Mouse (Mus musculus) forebrain, embryonic 16.5 days (tissue): ENCODE measurements around the gene Gpr180. TPM values are rescaled to one million over a fixed set of nuclear protein-coding genes. Genes with fewer than 3 reads are reported as not detected.

ENCODE experiments used
- ATAC-seq: fragments of 200-750 bp; cut with Nextera tagmentation; 2 replicates; pipeline ENCODE4 v1.8.0; 2017; ENCODE audit warnings: mild to moderate bottlenecking, moderate library complexity
- H3K27ac ChIP-seq: fragments of 300-500 bp; sonication (generic); 2 replicates; pipeline ENCODE4 v1.5.1; 2014; ENCODE audit warnings: low read length, control low read depth
- H3K27me3 ChIP-seq: fragments of 300-500 bp; sonication (generic); replicated peaks from 2 replicates; pipeline ENCODE4 v1.6.1; 2014; ENCODE audit warnings: low read length; ENCODE audit not compliant: control insufficient read depth, insufficient read depth
- H3K36me3 ChIP-seq: fragments of 300-500 bp; sonication (generic); 2 replicates; pipeline ENCODE4 v1.6.1; 2014; ENCODE audit not compliant: control insufficient read depth, insufficient read depth
- H3K4me1 ChIP-seq: fragments of 300-500 bp; sonication (generic); replicated peaks from 2 replicates; pipeline ENCODE4 v1.6.1; 2014; ENCODE audit warnings: low read length; ENCODE audit not compliant: control insufficient read depth, insufficient read depth
- H3K4me2 ChIP-seq: fragments of 300-500 bp; sonication (generic); 2 replicates; pipeline ENCODE4 v1.6.1; 2014; ENCODE audit warnings: mild to moderate bottlenecking, low read length, control low read depth
- H3K4me3 ChIP-seq: fragments of 300-500 bp; sonication (generic); replicated peaks from 2 replicates; pipeline ENCODE4 v1.5.1; 2014; ENCODE audit warnings: mild to moderate bottlenecking, low read length, control low read depth
- H3K9ac ChIP-seq: fragments of 300-500 bp; sonication (generic); replicated peaks from 2 replicates; pipeline ENCODE4 v1.6.1; 2014; ENCODE audit warnings: low read depth, low read length, control low read depth
- H3K9me3 ChIP-seq: fragments of 300-500 bp; sonication (generic); 2 replicates; pipeline ENCODE4 v1.6.1; 2016; ENCODE audit warnings: low read length; ENCODE audit not compliant: control insufficient read depth
- WGBS: fragments of 180-500 bp; shearing (Covaris S2); extraction: QIAGEN DNeasy Blood & Tissue Kit; methylation state at CpG from one replicate; pipeline ENCODE4 v1.1.7; 2014; 5-methylcytosine and 5-hydroxymethylcytosine counted together
- polyA plus RNA-seq: library from polyadenylated mRNA; unstranded; fragments of >200 nt; fragmentation: Nextera tagmentation; extraction: Ambion mirVana; gene quantifications from 2 replicates; pipeline ENCODE4 v1.2.1, GENCODE M21; 2015

Gpr180 gene
- polyA plus RNA-seq, 1 experiment from 2014 or later = 32.7 TPM

DNA sequence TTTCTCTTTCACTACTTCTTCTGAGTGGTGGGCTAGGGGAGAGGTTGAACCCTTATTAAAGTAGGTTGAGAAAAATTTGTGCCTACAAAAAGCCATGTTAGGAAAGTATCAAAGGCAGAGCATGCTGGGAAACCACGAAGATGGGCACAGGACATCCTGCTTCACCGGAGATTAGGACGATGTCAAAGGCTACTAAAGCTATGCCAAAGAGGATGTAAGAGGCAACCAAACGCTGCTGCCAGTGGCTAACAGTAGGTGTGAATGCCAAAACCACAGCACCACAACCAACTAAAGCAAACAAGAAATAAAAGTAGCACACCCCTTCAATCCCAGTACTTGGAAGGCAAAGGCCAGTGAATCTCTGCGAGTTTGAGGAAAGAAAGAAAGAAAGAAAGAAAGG, 12.8 kb upstream of the Gpr180 start:
- no peaks in the 10 kb centered on the region for H3K27me3 ChIP-seq
- no peaks in the 10 kb centered on the region for H3K9me3 ChIP-seq
- no peak overlapping the region for H3K27ac ChIP-seq
- H3K36me3 ChIP-seq = peaks cover 10% of the 10 kb centered on the region; the same call in 1 of the 2 replicates
- no peaks in the 10 kb centered on the region for H3K4me1 ChIP-seq
- 92% methylated on average over 5 of the region's 5 CpGs for WGBS
- no peak overlapping the region for H3K4me3 ChIP-seq
- H3K4me2 ChIP-seq = no peak overlapping the region
- H3K9ac ChIP-seq = no peak overlapping the region
- no peak for ATAC-seq

DNA sequence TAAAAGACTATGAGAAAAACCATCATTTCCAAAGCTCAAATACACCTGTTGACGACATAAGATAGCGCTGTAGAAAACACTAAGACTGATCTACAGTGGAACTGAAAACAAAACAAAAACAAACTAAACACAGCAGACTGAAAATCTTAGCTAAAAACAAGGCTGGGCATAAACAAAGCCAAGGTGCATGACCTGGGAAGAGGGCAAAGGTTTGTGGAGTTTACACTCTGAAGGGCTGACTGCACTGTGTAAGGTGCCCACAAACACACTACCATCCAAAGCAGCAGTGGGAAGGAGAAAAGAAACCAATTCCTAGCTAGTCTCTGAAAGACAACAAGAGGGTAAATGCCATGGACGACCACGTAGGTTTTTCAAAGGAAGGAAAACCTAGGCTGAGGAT, 12.2 kb upstream of the Gpr180 start:
- no peaks in the 10 kb centered on the region for H3K27me3 ChIP-seq
- H3K4me2 ChIP-seq = no peak overlapping the region
- no peak overlapping the region for H3K4me3 ChIP-seq
- H3K9me3 ChIP-seq = no peaks in the 10 kb centered on the region
- WGBS = 87% methylated on average over 4 of the region's 4 CpGs
- no peak for ATAC-seq
- H3K36me3 ChIP-seq = peaks cover 8% of the 10 kb centered on the region; the same call in 1 of the 2 replicates
- no peak overlapping the region for H3K27ac ChIP-seq
- no peak overlapping the region for H3K9ac ChIP-seq
- H3K4me1 ChIP-seq = no peaks in the 10 kb centered on the region

DNA sequence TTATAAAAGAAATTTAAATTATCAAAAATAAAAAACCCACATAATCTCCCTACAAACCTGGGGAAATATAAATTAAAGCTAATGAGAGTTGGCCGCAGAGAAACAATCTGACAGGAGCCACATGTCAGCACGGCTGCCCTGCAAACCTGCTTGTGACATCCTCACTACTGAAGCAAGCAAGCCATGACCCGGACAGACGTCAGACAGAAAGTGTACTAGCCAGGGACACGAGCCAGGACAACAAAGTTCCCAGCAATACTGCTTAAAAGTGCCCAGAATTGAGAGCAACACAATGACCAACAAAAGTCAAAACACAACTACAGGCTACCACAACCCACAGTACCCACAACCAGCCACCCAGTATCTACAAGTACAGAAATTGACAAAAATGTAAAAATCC, 10.7 kb upstream of the Gpr180 start:
- ATAC-seq = no peak
- H3K9me3 ChIP-seq = no peaks in the 10 kb centered on the region
- H3K4me1 ChIP-seq = peaks cover 2% of the 10 kb centered on the region; the same call in 1 of the 2 replicates
- H3K36me3 ChIP-seq = peaks cover 3% of the 10 kb centered on the region; the same call in 1 of the 2 replicates
- 87% methylated on average over 5 of the region's 5 CpGs for WGBS
- no peak overlapping the region for H3K27ac ChIP-seq
- H3K4me2 ChIP-seq = no peak overlapping the region
- no peak overlapping the region for H3K4me3 ChIP-seq
- no peak overlapping the region for H3K9ac ChIP-seq
- no peaks in the 10 kb centered on the region for H3K27me3 ChIP-seq

DNA sequence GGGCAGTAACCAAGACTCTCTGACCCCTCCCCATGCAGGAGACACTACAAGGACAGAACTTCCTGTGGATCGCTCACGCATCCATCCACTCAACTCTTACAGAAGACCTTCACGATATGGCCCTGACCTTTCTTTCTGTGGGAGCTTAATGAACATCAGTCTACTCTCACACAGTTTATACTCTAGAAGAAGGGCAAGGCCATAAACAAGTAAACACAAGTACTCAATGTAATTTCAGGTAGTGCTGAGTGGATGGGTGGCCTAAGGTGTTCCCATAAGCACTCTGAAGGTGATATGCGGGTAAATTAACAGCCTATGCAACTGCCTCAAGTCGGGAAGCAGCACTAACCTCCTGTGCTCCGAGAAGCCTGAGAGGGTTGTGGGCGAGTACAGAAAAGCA, 5.5 kb upstream of the Gpr180 start:
- ATAC-seq = no peak
- H3K36me3 ChIP-seq = no peaks in the 10 kb centered on the region
- H3K4me3 ChIP-seq = peak overlapping the region; percentile 54
- peaks cover 10% of the 10 kb centered on the region for H3K4me1 ChIP-seq
- no peaks in the 10 kb centered on the region for H3K9me3 ChIP-seq
- no peaks in the 10 kb centered on the region for H3K27me3 ChIP-seq
- peak overlapping the region; percentile 86 for H3K4me2 ChIP-seq
- WGBS = 85% methylated on average over 7 of the region's 7 CpGs
- H3K27ac ChIP-seq = no peak overlapping the region
- H3K9ac ChIP-seq = peak overlapping the region; percentile 59; the same call in 1 of the 2 replicates

DNA sequence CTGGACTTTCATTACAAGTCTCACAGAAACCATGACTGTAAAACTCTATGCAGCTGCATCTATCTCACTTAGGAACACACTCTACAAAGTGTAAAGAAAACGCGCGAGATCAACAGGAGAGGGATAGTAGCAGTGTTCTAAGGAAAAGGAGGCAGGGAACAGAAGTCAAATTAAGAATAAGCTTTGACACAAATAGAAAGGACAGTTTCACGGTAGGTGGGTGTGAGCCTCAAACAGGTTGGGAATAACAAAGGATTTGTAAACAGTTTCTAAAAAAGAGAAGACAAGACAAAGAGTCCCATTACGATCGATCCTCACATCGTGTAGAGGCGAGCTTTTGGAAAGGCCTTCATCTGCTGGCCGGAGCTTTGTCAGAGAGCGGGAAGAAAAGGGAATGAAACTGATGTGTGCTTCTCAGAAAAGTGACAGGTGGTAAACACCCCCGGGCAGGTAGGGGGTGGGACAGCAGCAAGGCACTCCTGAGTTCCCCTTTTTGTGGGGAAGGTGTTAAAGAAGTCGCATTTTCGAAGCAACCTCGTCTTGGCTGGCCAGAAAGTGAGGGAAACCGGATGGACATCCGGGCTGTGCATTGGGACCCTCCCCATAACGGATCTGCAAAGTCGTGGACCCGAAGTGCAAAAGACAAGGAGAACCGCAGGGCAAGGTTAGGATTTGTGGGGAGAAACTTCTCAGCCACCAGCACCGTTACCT, 4.9 kb upstream of the Gpr180 start:
- H3K36me3 ChIP-seq = no peaks in the 10 kb centered on the region
- H3K9ac ChIP-seq = peak overlapping the region; percentile 59
- no peaks in the 10 kb centered on the region for H3K27me3 ChIP-seq
- peak overlapping the region; percentile 54 for H3K4me3 ChIP-seq
- H3K4me2 ChIP-seq = peak overlapping the region; percentile 86
- peaks cover 10% of the 10 kb centered on the region for H3K4me1 ChIP-seq
- ATAC-seq = peak; percentile 16
- WGBS = 10% methylated on average over 21 of the region's 21 CpGs
- H3K27ac ChIP-seq = no peak overlapping the region
- no peaks in the 10 kb centered on the region for H3K9me3 ChIP-seq

DNA sequence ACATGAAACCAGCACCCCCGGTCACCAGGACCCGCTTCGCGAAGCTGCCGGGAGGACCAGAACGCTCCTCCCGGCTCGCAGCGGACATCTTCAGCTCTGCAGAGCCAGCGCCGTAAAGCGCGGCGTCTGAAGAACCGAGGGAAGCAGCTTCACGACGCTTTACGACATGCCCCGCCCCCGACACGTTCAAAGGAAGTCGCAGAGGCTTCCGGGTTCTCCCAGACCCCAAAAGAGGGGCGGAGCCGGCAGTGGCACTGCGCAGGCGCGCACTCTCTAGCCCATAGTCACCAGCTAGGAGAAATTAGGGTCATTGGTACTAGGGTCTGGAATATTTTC, 4.3 kb upstream of the Gpr180 start, which contains the start of gene Tgds:
Gene Tgds (minus strand): TSS at position 114 of the 336 bp plus-strand sequence.
- Histone ChIP-seq H3K9me3 (no peaks in the 10 kb centered on the region), H3K4me1 (peaks cover 13% of the 10 kb centered on the region), H3K27ac (no peak within 1 kb of the TSS), H3K4me2 (peak within 1 kb of the TSS; percentile 86), H3K36me3 (no peaks in the 10 kb centered on the region), H3K9ac (peak within 1 kb of the TSS; percentile 59), H3K4me3 (peak within 1 kb of the TSS; percentile 54), H3K27me3 (no peaks in the 10 kb centered on the region)
- 0% methylated on average over 28 of the region's 28 CpGs for WGBS
- ATAC-seq = peak; percentile 76

DNA sequence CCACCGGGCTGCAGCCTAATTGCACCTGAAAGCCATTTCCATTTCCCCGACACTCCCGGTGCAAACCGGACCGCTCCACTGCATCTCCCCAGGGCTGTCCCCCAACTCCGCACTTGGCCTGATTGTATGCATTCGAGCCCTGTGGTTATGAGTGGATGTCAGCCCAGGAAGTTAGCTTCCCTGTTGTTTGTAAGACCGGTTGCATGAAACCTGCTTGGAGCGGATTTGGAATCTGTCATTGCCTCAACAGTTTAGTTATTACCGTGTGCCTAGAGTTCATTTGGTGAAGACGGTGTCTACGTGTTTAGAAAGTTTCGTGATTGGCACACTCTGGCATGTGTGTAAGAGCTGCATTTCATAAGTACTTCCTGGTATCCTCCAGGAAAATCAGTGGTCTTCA, 529 bp downstream of the Gpr180 start:
- Histone ChIP-seq H3K9me3 (no peaks in the 10 kb centered on the region), H3K36me3 (peaks cover 11% of the 10 kb centered on the region; the same call in 1 of the 2 replicates), H3K27ac (no peak overlapping the region), H3K27me3 (no peaks in the 10 kb centered on the region), H3K4me1 (peaks cover 10% of the 10 kb centered on the region), H3K9ac (peak overlapping the region; percentile 90), H3K4me2 (peak overlapping the region; percentile 93), H3K4me3 (peak overlapping the region; percentile 78)
- peak; percentile 16 for ATAC-seq
- under 1% methylated on average over 13 of the region's 13 CpGs for WGBS

DNA sequence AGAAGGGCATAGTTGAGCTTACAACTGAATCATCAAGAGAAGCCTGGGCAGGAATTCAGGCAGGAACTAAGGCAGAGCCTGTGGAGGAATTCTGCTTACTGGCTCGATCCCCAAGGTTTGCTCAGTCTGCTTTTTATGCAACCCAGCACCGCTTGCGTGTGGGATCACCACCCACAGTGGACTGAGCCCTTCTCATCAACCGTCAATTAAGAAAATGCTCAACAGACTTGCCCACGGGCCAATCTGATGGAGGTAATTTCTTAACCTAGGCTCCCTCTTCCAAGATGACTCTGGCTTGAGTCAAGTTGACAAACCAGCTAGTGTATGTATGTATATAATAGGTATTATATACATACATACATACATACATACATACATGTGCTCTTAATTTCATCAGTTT, 5.3 kb downstream of the Gpr180 start:
- no peaks in the 10 kb centered on the region for H3K27me3 ChIP-seq
- 87% methylated on average over 5 of the region's 5 CpGs for WGBS

DNA sequence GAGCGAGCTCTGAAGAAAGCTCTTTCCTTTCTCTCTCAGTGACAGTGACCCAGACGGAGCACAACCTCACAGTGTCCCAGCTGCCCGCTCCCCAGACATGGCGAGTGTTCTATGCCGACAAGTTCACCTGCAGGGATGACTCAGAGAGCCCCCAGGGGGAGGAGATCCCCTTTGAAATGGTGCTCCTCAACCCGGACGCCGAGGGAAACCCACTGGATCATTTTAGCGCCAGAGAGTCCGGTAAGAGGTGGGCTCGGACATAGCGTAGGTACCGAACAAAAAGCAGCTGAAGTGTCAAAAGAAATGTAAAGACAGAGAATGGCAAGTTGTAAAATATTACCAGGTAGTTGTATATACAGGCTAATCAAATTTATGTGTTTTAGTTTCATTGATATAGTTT, 11.1 kb downstream of the Gpr180 start:
- Histone ChIP-seq H3K9me3 (no peaks in the 10 kb centered on the region), H3K4me1 (no peaks in the 10 kb centered on the region), H3K27ac (no peak overlapping the region), H3K9ac (no peak overlapping the region), H3K27me3 (no peaks in the 10 kb centered on the region), H3K36me3 (no peaks in the 10 kb centered on the region), H3K4me3 (no peak overlapping the region), H3K4me2 (no peak overlapping the region)
- 93% methylated on average over 13 of the region's 13 CpGs for WGBS
- ATAC-seq = no peak

More for the DNA sequence above, 5.3 kb downstream of the Gpr180 start:
- Histone ChIP-seq H3K9me3 (no peaks in the 10 kb centered on the region), H3K9ac (no peak overlapping the region), H3K4me3 (no peak overlapping the region), H3K36me3 (peaks cover 11% of the 10 kb centered on the region; the same call in 1 of the 2 replicates), H3K4me1 (peaks cover 10% of the 10 kb centered on the region), H3K27ac (no peak overlapping the region), H3K4me2 (no peak overlapping the region)
- no peak for ATAC-seq
